Mouse (Mus musculus) left cerebral cortex, postnatal 4 days (tissue): ENCODE measurements around the gene Ltn1. TPM values are rescaled to one million over a fixed set of nuclear protein-coding genes. Genes with fewer than 3 reads are reported as not detected.
A peak's percentile ranks its signal among the peaks of the same experiment; 100 is the strongest.

Experiments
- DNase-seq: peaks from one replicate; pipeline ENCODE4 v3.0.0-alpha.2; 2022
- intact Hi-C: fragments of 180-260 bp; cut with DNase I; formaldehyde crosslinking; loops from one replicate; pipeline ENCODE4 v1.15.1; 2025
- total RNA-seq, 2 experiments: library from RNA; stranded (reverse); gene quantifications; 2 replicates each; pipeline ENCODE4 v1.2.3; 2021

Gene Ltn1
- total RNA-seq, 2 experiments from 2014 or later: 42.1 to 44.1 TPM

DNA sequence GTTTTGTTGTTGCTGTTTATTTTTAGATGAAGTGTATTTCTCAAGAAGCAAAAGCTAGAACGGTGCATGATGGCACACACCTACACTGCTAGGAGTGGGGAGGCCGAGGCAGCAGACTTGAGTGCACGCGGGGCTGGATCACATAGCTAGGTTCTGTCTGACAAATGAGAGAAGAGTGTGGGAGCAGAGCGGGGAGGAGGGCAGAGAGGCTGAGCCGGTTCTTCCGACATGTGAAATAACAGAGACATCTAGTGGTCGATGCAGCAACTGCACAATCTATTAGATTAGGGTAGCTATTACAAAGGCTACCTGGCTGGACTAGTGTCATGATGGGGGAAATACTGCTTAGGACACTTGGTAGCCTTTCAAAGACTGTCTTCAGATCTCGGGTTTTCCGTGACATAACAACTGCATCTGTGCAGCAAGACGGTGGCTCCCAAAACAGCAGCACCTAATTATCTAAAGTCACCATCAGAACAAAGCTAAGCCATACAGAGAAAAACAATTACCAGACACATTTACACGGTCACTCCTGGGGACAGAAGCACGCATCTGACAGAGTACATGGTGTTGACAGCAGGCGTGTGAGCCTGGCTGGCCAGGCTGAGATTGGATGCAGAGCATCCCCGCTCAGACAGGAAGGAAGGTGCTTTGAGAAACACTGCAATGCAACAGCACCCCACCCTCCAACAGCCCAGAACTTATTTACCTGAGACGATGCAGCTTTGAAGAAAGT, 38.4 kb downstream of the Ltn1 start:
- intact Hi-C loops: loop anchor here (10.0 kb wide), 1 partner anchor 1589 kb away; the partner anchor contains the start of gene Adamts1
- DNase-seq: peak; percentile 52

DNA sequence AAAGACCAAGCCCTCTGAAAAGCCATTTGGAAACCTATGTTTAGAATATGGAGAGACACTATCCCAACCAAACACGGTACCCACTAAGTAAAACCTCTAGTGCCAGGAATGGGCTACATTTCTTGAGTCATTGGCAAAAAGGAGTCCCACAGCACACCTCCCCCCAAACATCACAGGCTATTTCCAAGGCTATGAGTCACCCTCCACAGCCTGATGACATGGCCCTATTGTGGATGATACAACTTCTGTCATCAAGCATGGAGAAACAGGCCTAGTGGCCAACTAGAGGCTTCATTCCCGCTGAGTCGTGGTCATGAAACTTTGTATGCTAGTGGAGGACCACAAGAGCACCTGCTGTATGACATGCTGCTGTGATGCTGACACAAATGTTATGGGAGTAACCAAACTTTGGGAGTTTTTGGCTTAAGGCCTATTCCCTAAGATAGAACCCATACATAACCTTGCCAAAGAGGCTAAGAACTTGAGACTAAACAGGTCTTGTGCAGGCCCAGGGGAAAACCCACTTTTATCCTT, 44.9 kb downstream of the Ltn1 start:
- intact Hi-C loops: no loop called here
- no peak for DNase-seq

DNA sequence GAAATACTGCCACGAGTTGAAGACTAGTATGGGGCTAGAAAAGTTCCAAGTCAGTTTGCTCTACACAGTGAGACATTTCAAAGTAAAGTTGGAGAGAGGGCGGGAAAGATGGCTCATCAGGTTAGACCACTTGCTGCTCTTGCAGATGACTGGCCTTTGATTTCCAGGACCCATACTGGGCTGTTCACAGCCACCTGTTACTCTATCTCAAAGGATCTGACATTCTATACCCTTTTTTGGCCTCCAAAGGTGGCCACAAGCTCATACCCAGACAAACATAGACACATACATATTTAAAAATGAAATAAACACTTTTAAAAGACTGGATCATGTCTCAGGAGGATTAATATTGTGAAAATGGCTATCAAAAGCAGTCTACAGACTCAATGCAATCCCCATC, 48.0 kb downstream of the Ltn1 start:
- intact Hi-C loops: no loop called here
- DNase-seq: no peak

DNA sequence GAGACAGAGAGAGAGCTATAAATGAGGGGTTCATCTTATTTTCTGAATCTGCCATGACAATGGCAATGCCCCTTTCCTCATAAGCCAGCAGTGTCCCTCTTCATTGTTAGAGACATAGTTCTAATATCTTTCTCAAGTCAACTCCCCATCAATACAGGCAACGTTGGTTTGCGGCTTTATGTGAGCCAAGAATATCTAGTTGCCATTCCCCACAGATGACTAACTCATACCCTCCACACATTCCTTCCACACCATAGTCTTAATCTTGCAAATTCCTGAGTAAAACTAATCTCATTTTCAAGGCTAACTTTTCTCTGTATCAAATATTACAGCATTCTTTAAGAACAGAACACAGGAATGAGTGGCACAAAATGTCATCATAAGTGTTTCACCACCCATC, 49.4 kb downstream of the Ltn1 start:
- no peak for DNase-seq
- intact Hi-C loops: no loop called here

DNA sequence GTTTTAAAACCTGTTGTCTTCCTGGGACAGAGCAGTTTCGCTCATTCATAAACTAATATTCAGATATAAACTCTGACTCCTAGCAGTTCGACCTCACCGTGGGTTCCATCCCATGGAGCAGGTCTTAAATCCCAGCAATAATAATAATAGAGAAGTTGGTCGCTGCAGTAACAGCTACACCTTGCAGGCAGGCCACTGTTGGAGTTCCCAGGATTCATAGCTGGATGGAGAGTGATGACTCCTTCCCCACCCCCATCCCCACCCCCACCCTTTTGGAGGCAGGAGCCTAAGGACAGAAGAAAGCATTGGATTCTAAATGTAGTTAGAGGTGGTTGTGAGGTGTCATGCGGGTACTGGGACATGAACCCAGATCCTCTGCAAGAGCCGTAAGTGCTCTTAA, 66.0 kb downstream of the Ltn1 start:
- no peak for DNase-seq
- intact Hi-C loops: no loop called here

DNA sequence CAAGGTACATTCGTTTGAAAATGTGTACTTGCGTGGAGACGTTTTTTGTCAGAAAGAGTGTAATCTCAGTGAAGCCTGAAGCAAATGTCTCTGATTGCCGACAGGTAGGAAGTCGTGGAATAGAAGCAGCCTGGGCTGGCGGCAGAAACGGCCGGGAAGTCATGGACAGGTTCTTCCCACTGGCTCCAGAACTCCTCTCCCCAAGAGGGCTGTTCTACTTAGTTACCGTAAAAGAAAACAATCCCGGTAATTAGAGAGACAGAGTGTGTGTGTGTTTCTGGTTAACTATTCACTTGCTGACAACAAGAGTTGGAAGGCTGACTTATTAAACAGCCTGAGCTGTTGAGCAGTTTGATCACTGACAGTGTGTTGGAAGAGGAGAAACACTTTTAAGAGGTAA, 66.4 kb downstream of the Ltn1 start:
- intact Hi-C loops: no loop called here

DNA sequence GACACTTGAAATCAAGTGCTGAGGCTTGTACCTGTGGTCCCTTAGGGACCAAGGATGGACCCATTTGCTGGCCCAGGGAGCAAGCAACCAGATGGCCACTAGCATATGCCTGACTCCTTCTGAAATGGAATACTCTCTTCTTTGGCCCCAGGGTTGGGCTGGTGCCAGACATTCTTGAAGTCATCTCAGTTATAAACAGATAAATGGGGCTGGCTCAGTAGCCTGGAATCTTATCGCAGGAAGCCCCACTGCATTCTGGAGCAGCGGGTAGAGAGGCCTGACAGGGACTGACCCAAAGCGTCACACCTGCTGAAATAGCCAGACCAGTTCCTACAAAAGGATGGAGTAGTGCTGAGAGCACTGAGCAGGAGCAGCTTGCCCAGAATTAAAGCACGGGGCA, 68.2 kb downstream of the Ltn1 start:
- intact Hi-C loops: no loop called here
- peak; percentile 23 for DNase-seq

More for the DNA sequence above, 66.4 kb downstream of the Ltn1 start:
- DNase-seq: no peak

DNA sequence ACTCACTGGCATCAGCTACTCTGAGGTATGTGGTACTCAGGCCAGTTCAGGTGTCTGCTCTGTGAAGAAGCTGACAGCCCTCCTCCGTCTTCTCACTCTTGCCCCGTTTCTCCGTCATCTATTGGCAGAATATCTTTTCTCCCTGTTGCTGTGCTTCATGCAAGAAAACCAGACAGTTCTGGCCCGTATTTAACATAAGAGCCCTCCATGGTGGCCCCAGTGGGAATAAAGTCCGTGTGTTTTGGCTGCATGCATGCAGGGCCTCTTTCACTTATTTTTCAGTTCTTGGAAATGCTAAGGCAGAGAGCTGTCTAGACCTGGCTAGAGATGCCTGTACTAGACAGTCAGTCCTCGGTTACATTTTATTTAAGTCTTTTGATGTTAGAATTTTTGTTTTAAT, 72.3 kb downstream of the Ltn1 start:
- no peak for DNase-seq
- intact Hi-C loops: no loop called here

DNA sequence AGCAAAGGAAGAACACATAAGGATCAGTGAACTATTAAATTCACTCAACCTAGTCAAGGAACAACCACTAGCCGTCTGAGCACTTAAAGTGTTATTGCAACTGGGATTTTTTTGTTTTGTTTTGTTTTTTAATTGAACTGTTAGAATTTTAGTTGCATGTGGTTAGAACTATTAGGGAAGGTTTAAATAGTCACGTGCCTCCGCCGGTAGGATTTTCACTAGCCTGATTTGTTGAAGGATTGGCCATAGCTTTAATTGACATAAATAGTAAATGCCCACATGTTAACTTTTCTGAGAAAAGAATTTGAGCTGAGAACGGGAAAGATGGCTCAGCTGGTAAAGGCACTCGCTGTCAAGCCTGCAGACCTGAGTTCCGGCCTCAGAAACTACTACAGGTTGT, 77.7 kb downstream of the Ltn1 start:
- no peak for DNase-seq
- intact Hi-C loops: no loop called here

DNA sequence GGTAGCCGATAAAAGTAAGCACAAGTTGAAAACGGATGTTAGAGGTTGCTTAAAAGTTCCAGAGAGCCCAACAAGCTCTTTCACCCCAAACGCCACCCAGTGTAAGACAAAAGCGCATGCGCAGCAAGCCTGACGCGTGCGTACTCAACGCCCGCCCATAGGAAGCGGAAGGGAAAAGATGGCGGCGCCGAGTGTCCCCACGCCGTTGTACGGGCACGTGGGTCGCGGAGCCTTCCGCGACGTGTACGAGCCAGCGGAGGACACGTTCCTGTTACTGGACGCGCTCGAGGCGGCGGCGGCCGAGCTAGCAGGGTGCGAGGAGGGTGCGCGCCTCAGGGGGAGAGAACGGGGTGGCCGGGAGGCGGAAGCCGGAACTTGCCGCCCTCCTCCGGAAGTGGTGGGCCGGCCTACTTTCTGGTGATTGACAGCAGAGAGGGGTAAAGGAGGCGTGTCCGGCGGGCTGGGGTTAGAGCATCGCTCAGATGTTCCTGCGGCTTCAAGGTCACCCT, 78.3 kb downstream of the Ltn1 start, which contains the start of gene N6amt1:
N6amt1 (plus strand) TSS at position 111 of the 509 bp plus-strand sequence.
- intact Hi-C loops: no loop called here
- DNase-seq: peak; percentile 93

DNA sequence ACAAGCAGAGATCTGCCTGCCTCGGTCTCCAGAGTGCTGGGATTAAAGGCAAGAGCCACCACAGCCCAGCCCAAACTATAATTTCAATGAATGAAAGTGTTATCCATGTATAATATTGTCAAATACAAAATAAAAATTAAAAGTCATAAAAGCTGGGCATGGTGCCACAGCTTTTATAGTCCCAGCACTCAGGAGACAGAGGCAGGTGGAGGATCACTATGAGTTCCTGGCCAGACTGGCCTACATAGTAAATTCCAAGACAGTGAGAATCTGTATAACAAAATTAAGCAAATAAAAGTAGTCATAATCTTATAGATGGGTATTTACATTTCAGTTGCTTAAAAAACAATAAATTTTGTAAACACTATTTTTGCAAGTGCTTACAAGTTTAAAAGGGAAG, 78.8 kb downstream of the Ltn1 start:
- no peak for DNase-seq

DNA sequence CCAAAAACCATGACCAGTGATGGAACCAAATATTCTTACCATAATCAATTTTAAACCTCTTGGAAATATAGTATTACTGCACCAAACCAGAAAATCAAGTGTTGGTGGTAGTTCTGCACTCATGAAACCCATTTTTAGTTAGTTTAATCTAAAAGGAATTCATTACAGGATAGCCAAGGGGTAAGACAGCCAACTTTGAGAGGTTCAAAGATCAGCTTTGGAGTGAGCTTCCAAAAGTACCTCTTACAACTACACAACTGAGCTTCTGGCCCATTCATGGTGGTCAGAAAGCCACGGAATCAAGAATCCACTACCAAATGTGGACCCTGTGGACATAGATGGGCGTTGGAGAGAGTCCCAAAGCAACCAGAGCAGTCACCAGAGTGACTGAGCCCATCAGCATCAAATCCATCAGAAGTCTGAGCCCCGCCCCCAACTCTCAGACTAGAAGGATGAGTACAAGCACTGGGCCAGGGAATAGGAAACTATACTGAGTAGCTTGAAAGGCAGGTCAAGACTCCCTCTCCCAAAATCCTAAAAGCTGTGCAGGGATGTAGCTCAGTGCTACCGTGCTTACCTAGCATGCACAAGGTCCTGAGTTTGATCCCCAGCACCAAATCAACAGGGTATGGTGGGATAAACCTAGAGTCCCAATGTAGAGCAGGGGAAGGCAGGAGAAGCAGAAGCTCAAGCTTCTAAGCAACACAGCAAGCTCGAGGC, 80.9 kb downstream of the Ltn1 start:
- no peak for DNase-seq
- intact Hi-C loops: no loop called here

More for the DNA sequence above, 78.8 kb downstream of the Ltn1 start:
- intact Hi-C loops: no loop called here

DNA sequence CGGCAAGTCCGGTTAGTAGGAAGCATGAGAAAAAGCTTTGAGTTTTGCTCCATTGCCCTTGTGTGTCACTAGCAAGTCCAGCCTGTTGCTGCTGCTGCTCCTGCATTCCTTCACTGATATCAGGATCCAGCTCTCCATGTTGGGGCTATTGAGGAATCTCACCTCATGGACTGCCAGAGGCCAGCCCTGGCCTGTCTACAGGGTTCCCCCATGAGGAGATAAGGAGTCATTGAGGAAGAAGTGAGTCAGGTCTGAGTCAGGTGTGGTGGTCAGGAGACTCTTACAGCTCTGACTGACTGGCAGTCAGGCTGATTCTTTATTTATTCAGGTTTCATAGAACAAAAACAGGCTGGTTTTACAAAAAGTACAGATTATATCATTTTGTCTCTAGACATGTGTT, 84.3 kb downstream of the Ltn1 start:
- intact Hi-C loops: no loop called here
- DNase-seq: no peak

DNA sequence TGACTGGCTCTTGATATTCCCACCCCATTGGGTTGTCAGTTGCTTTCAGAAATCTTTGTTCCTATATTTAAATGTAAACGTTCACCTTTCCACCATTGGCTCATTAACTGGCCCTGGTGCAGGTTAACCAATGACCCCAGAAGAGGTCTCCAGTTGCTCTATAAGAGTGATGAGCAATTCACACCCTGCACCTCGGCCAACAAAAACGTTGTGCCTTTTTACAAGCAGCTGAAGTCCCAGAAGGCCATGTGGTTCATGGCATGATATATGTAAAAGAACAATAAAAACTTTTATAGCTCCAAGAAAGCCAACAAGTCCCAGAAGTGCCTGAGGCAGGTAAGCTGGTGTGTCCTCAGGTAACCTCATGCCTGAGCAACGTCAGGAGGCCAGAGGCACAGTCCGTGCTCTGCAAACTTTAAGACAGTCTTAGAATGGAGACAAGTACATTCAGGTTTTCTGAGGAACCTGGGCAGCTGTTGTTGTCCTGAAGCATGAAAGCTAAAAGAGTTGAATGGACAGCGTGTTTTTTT, 91.3 kb downstream of the Ltn1 start:
- intact Hi-C loops: no loop called here
- no peak for DNase-seq

DNA sequence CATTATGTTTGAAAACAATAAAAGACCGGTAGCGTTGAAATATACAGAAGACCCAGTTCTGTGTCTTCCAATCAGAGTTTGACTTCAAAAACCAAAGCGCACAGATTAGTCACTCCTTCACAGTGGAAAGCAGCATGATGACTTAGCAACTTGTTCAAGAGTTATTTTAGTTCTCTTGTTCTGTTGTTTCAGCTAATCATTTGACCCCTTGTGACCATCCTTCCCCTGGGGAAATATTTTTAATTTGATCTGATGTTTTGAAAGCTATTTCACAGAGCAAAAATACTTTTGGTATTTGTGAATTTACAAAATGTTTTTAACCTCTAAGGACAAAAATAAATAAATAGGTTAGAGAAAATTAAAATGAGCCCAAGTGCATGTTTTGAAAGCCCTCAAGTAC, 97.7 kb downstream of the Ltn1 start:
- intact Hi-C loops: no loop called here
- no peak for DNase-seq

DNA sequence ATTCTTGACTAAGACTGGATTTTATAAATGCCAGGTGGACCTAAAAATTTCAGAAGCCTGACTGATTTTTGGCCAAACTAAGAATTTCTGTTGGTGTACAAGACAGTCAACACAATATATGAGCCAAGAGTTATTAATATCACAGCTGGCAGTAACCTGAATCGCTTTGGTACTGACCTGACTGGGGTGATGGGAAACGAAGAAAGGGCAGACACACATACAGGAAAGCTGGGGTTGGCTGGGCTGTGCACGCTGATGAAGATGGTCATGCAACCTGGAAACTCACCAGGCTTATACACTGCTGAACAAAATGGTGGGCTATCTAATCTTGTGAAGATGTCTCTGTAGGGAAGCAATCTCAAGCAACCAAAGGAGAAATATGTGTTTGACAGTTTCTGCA, 102.4 kb downstream of the Ltn1 start:
- DNase-seq: no peak
- intact Hi-C loops: no loop called here

Other genes with a start within 250 kb of the Ltn1 start
- gene N6amt1, start 78.4 kb downstream of the Ltn1 start, total RNA-seq: 10 to 100 TPM; 16.7 to 19.1 TPM
- 10 to 100 TPM; 12.4 to 12.5 TPM for gene Rwdd2b, start 8.0 kb upstream of the Ltn1 start, total RNA-seq
- gene Usp16, start 22.1 kb upstream of the Ltn1 start, total RNA-seq: 10 to 100 TPM; 58.8 to 68.5 TPM
- 100 to 1,000 TPM; 241 to 246 TPM for gene Cct8, start 63.3 kb upstream of the Ltn1 start, total RNA-seq
- under 1 TPM; 0.28 to 0.52 TPM for gene Map3k7cl, start 120.7 kb upstream of the Ltn1 start, total RNA-seq